In genomic region chr9:95845711-95846110, GRCm38 (mm10) we compare ENCODE assay signal across 10 mouse cellular contexts. TPM values are rescaled to one million over a fixed set of nuclear protein-coding genes. Genes with fewer than 3 reads are reported as not detected.
DNase-seq lines count a peak whose midpoint lies in the region; ATAC-seq and TF ChIP-seq lines count a peak whose summit lies in the region.
"Had no signal": no experiment of that assay in that cellular context is flagged by ENCODE, and none has a peak within 500 bp of the region (broad histone marks: within the 10 kb centered on the region; RNA-seq: fewer than 3 reads in every experiment).

No protein-coding gene starts in this region.

- H3K9ac ChIP-seq in intestine, embryonic 15.5 days = no peak overlapping the region
- H3K9ac ChIP-seq in liver, embryonic 16.5 days (ENCODE audit: low read depth, low read length) = no peak overlapping the region

- no peak for TF ChIP-seq CTCF in small intestine, adult 2 months (IDR thresholded peaks at IDR 0.05; ENCODE audit: extremely low read depth, insufficient read length, insufficient replicate concordance, low read depth, low read length)

- H3K4me2 ChIP-seq in intestine, embryonic 15.5 days (replicated peaks) = peak overlapping the region; percentile 92
- H3K4me2 ChIP-seq in liver, embryonic 16.5 days (ENCODE audit: low read depth, low read length) = peak overlapping the region; percentile 55; the same call in 1 of the 2 replicates

- intact Hi-C loops in left cerebral cortex, postnatal 14 days (cut with DNase I) = no loop called here

- no peaks in the 10 kb centered on the region for H3K9me3 ChIP-seq in intestine, embryonic 15.5 days
- no peaks in the 10 kb centered on the region for H3K9me3 ChIP-seq in liver, embryonic 16.5 days (replicated peaks; ENCODE audit: control insufficient read depth, low read length)
- H3K9me3 ChIP-seq: heart, embryonic 12.5 days had no signal

- H3K4me3 ChIP-seq in intestine, embryonic 15.5 days (replicated peaks) = no peak overlapping the region
- no peak overlapping the region for H3K4me3 ChIP-seq in liver, embryonic 16.5 days (ENCODE audit: low read depth, low read length)
- H3K4me3 ChIP-seq in small intestine, adult 2 months (ENCODE audit: low read depth, low read length) = no peak overlapping the region
- H3K4me3 ChIP-seq: myocyte had no signal

- H3K27ac ChIP-seq in intestine, embryonic 15.5 days = no peak overlapping the region
- H3K27ac ChIP-seq in liver, embryonic 16.5 days (ENCODE audit: low read length) = no peak overlapping the region
- H3K27ac ChIP-seq in small intestine, adult 2 months (ENCODE audit: insufficient read depth, low read depth, low read length) = peak overlapping the region; percentile 86; the same call in 1 of the 2 replicates

- DNase-seq in kidney, adult 11 months = peak; percentile 62
- DNase-seq in kidney, postnatal 4 days = no peak
- DNase-seq in retina, postnatal 1 day = no peak
- DNase-seq in thymus, postnatal 25 days = no peak
- DNase-seq in left cerebral cortex, postnatal 14 days (ENCODE audit: low spot score in 2 of 2) = no peak

- H3K27me3 ChIP-seq in intestine, embryonic 15.5 days (replicated peaks) = no peaks in the 10 kb centered on the region
- peaks cover 13% of the 10 kb centered on the region for H3K27me3 ChIP-seq in liver, embryonic 16.5 days (ENCODE audit: control insufficient read depth, insufficient read depth, low read depth, low read length)
- no peaks in the 10 kb centered on the region for H3K27me3 ChIP-seq in small intestine, adult 2 months (ENCODE audit: control insufficient read depth, insufficient read depth, low read length)

- no peak for TF ChIP-seq POLR2A in small intestine, adult 2 months (IDR thresholded peaks at IDR 0.05; ENCODE audit: low read depth, low read length)

- no peaks in the 10 kb centered on the region; the same call in 1 of the 2 replicates for H3K4me1 ChIP-seq in intestine, embryonic 15.5 days (replicated peaks)
- no peaks in the 10 kb centered on the region for H3K4me1 ChIP-seq in liver, embryonic 16.5 days (ENCODE audit: control insufficient read depth, low read depth, low read length)
- peaks cover 13% of the 10 kb centered on the region; the same call in 1 of the 2 replicates for H3K4me1 ChIP-seq in small intestine, adult 2 months (ENCODE audit: control insufficient read depth, insufficient read depth, insufficient read length, low read length)
- H3K4me1 ChIP-seq: heart, embryonic 12.5 days had no signal

- H3K36me3 ChIP-seq in intestine, embryonic 15.5 days = no peaks in the 10 kb centered on the region
- no peaks in the 10 kb centered on the region for H3K36me3 ChIP-seq in liver, embryonic 16.5 days (ENCODE audit: control insufficient read depth, insufficient read depth)
- no peaks in the 10 kb centered on the region for H3K36me3 ChIP-seq in small intestine, adult 2 months (ENCODE audit: control insufficient read depth, insufficient read depth, low read length)
- H3K36me3 ChIP-seq: heart, embryonic 12.5 days had no signal

- peak; percentile 61 for ATAC-seq in intestine, embryonic 15.5 days
- peak; percentile 84 for ATAC-seq in liver, embryonic 16.5 days (ENCODE audit: low read depth)

- 43% methylated on average over 4 of the region's 4 CpGs for WGBS in intestine, embryonic 15.5 days
- 44% methylated on average over 4 of the region's 4 CpGs for WGBS in liver, embryonic 16.5 days (ENCODE audit: insufficient replicate concordance)
- 21% methylated on average over 4 of the region's 4 CpGs for WGBS in small intestine, adult 2 months

RNA-seq across cellular contexts. Expression of gene Pls1, which starts 0.6 kb away (rescaled TPM):
- polyA plus RNA-seq in intestine, embryonic 15.5 days (2015; fragmentation: Nextera tagmentation; extraction: Ambion mirVana) = 88.3 and 90.4 TPM in 2 replicates
- polyA plus RNA-seq in liver, embryonic 16.5 days (2015; fragmentation: Nextera tagmentation; extraction: Ambion mirVana) = 16.2 and 19.2 TPM in 2 replicates
- polyA plus RNA-seq in small intestine, adult 2 months (2012; rRNA removed) = 18.8 and 82.0 TPM in 2 replicates
- 1 to 10 TPM; 4.3 to 4.6 TPM for total RNA-seq in left cerebral cortex, postnatal 14 days (2021)
- polyA plus RNA-seq: myocyte had no signal

RNA-seq across cellular contexts. Expression of gene Atr, which starts 11.7 kb away (rescaled TPM):
- polyA plus RNA-seq in intestine, embryonic 15.5 days (2015; fragmentation: Nextera tagmentation; extraction: Ambion mirVana) = 10.4 and 12.3 TPM in 2 replicates
- polyA plus RNA-seq in liver, embryonic 16.5 days (2015; fragmentation: Nextera tagmentation; extraction: Ambion mirVana) = 3.3 and 3.9 TPM in 2 replicates
- polyA plus RNA-seq in small intestine, adult 2 months (2012; rRNA removed) = 0.14 and 0.35 TPM in 2 replicates
- total RNA-seq in left cerebral cortex, postnatal 14 days (2021) = 10 to 100 TPM; 11.0 to 11.5 TPM
